Mouse (Mus musculus) embryo, embryonic 11.5 days (tissue): ENCODE measurements at regions not wholly inside any gene's neighbourhood (a gene's known extent, or its start where the extent isn't known, plus 50 kb on each side); places are given as distances from the start of the nearest gene placed in this dataset.
A peak's percentile ranks its signal among the peaks of the same experiment; 100 is the strongest.

Experiments used
- DNase-seq: peaks from one replicate; pipeline ENCODE4 v3.0.0-alpha.2; 2012; ENCODE audit warnings: low read depth, low spot score

DNA sequence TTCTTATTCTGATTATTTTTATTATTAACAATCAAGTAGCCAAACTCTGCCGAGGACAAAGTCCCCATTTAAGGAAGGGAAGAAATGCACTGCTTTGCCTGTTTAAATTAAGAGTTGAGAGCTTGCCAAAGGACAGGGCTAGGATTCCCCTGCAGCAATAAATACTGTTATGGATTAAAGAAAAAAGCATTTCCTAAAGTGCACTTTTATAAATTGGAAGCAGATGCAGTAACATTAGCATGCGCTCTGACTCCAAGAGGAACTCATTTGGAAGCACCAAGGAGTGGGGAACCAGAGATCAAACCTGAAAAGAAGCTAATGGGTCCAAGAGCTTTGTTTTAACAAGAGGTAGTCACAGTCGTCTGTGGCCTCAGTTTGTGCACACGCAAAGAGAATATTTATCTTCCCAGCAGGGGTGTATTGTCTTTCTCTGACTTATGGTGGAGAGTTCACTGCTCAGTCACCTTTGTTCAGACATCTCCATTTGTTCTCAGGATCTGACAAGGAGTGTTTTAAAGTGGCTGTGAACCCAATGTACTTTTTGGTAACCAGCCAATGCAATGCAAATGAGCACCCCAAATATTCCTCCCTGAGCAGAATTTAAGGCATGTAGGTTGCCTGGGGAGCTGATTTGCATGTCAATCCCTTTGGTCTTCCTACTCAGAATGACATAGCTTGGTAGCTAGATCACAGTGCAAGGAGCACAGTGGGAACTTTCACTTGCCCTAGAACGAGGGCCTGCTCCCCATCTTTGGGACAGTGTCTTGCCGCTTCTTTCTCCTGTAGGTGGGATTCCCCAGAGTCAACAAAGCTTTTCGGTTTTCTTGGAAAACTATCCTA lies 119.1 kb upstream of the Nbea start:
- DNase-seq = peak; percentile 38

DNA sequence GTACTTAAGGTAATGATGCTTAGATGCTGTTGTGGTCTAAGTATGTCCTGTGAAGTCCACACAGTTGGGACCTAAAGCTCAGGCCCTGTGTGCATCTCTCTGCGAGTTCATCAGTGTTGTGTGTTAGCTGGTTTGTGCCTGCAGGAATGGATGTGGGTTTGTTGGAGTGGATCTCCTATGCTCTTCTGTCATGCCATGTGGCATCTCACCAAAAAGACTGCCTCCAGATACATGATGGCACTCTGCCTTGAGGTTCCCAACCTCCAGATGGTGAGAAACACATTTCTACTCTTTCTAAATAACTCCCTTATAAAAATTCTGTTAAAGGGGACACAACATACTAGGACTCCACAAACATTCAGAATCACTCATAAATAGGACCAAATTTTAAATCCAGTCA lies 117.3 kb upstream of the Nbea start:
- DNase-seq = no peak

- DNase-seq = no peak
Observed at GRCm38 (mm10) chr3:56295578-56295977, 112.1 kb upstream of the Nbea start.

GRCm38 (mm10) chr3:56281507-56281906 lies 98.0 kb upstream of the Nbea start:
- DNase-seq = no peak

GRCm38 (mm10) chr3:56280330-56280957 lies 96.9 kb upstream of the Nbea start:
- no peak for DNase-seq

- no peak for DNase-seq
Observed at GRCm38 (mm10) chr3:56272587-56272986, 89.1 kb upstream of the Nbea start.

- DNase-seq = no peak
Observed at GRCm38 (mm10) chr3:56270241-56270830, 86.8 kb upstream of the Nbea start.

DNA sequence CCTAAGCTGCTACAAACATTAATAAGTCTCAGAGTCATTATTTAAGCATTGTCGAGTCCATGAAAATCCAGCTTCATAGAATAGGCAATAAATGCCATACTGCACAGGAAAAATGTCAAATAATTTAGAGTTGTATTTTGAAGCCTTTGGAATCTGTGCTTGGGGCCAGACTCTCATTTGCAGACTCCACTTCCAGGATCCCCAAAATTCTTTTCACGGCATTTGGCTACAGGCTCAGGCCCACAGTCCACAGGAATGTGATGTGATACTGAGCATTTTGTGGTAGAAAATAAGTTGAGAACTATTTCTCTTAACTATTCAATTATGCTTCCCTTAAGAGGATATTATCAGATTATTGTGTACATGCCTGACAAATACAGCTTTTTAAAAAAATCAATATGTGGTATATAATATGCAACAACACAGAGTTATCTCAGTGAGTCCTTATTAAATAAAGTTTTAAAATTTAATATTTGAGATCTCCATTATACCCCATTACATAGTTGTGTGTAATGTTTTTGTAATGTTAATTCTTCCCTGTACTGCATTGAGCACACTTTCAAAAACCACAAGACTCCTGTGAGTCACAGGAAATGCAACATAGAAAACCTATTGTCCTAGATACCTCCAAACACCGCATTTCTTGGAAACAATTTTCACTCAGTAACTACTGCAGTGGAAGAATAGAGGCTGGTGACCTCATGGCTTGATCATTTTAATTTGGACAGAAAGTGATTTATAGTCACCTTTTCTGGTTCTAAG lies 78.5 kb upstream of the Nbea start:
- no peak for DNase-seq

DNA sequence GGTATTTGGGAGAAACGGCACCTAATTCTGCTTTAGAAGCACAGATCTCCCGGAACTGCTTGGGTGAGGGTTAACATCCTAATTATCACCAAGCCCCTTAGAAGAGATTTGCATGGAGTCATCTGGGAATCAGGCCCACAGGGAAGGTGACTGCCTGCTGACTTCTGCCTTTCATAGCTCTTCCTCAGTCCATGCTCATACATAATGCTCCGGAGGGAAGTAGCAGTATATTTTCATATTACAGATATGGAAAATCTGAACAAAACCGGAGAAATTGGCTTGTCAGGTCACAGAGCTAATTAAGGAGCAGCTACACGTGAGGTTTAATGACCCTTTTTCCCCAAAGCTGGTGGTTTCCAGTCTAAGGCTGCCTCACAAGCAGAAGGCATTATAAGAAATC lies 72.8 kb upstream of the Nbea start:
- no peak for DNase-seq

DNA sequence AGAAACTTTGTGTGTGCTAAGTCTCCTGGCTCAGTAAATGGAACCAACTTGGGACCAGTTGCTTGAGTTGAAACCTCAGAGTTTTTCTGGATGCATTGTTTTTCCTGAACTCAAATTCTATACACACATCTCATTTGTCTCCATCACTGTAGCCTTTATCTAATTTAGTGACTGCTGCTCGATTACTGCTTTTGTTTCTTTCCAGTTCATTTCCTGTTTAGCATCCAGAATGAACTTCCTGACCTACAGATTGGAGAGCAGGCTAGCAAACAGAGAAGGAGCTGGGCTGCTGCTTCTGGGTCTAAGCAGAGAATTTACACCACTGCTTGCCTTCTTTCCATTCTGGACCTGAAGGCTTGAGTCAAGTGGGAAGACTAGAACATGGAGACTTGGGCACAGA lies 60.9 kb upstream of the Nbea start:
- no peak for DNase-seq

DNA sequence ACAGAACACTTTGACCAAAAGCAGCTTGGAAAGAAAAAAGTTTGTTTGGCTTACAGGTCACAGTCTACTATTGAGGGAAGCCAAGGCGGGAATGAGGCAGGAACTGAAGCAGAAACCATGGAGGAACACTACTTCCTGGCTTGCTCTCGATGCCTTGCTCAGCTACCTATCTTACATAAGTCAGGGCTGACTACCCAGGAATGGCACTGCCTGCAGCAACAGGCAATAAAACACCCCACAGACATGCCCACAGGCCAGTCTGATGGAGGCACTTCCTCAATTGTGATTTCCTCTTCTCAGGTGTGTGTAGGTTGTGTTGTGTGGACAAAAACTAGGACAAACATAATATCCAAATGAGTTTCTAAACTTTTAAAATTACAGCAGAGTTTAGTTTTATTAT lies 54.7 kb upstream of the Nbea start:
- DNase-seq = no peak

- DNase-seq = no peak
Observed at GRCm38 (mm10) chr3:56236163-56236562, 52.7 kb upstream of the Nbea start.
